Mouse (Mus musculus): ENCODE data around the gene Zfp524. TPM values are rescaled to one million over a fixed set of nuclear protein-coding genes. Genes with fewer than 3 reads are reported as not detected.
"Not testable (repeated sequence)": the region's sequence is repeated elsewhere in the genome, so short reads cannot be mapped to it uniquely, and the experiment has no call there.

Gene Zfp524
- polyA plus RNA-seq, 1 experiment from 2014 or later: 14.1 TPM

GRCm38 (mm10) chr7:4996003-4996895, 18.0 kb upstream of the Zfp524 start, which contains the start of gene Zfp579:
TSS of gene Zfp579 (minus strand) at chr7:4996158.
- TF ChIP-seq CTCF (IDR thresholded peaks at IDR 0.05; ENCODE audit: low read depth): 0 out of 2 replicates have a peak, but pooled peaks have one; percentile 4
- no peaks in the 10 kb centered on the region; the same call in 1 of the 2 replicates for H3K9me3 ChIP-seq (replicated peaks; ENCODE audit: low read length)
- DNase-seq (ENCODE audit: low spot score): peak; percentile 92
- peak within 1 kb of the TSS; percentile 87 for H3K4me3 ChIP-seq (replicated peaks; ENCODE audit: low read depth, low read length)
- H3K9ac ChIP-seq (ENCODE audit: low read depth, low read length): peak within 1 kb of the TSS; percentile 92
- H3K4me2 ChIP-seq (ENCODE audit: low read length): peak within 1 kb of the TSS; percentile 92
- peak within 1 kb of the TSS; percentile 73 for H3K27ac ChIP-seq
- H3K4me1 ChIP-seq (replicated peaks; ENCODE audit: insufficient read depth, low read length): peaks cover 5% of the 10 kb centered on the region
- WGBS: 5% methylated on average over 23 of the region's 26 CpGs
- peaks cover 17% of the 10 kb centered on the region for H3K36me3 ChIP-seq (ENCODE audit: insufficient read depth, low read length)
- peak; percentile 86 for ATAC-seq (replicated peaks; ENCODE audit: low FRiP score, low read depth)
- H3K27me3 ChIP-seq (ENCODE audit: insufficient read depth, low read length): no peaks in the 10 kb centered on the region

GRCm38 (mm10) chr7:4996934-4997333, 17.3 kb upstream of the Zfp524 start:
- peak; percentile 6 for DNase-seq (ENCODE audit: low spot score)
- H3K36me3 ChIP-seq (ENCODE audit: insufficient read depth, low read length): peaks cover 17% of the 10 kb centered on the region
- H3K9ac ChIP-seq (ENCODE audit: low read depth, low read length): 0 out of 2 replicates have a peak overlapping the region, but pooled peaks have one; percentile 92
- H3K4me3 ChIP-seq (replicated peaks; ENCODE audit: low read depth, low read length): peak overlapping the region; percentile 87; the same call in 1 of the 2 replicates
- peaks cover 5% of the 10 kb centered on the region for H3K4me1 ChIP-seq (replicated peaks; ENCODE audit: insufficient read depth, low read length)
- H3K27me3 ChIP-seq (ENCODE audit: insufficient read depth, low read length): no peaks in the 10 kb centered on the region
- 54% methylated on average over 6 of the region's 8 CpGs for WGBS
- H3K4me2 ChIP-seq (ENCODE audit: low read length): peak overlapping the region; percentile 92
- ATAC-seq (replicated peaks; ENCODE audit: low FRiP score, low read depth): no peak
- no peak for TF ChIP-seq CTCF (IDR thresholded peaks at IDR 0.05; ENCODE audit: low read depth)
- H3K9me3 ChIP-seq (replicated peaks; ENCODE audit: low read length): no peaks in the 10 kb centered on the region; the same call in 1 of the 2 replicates
- no peak overlapping the region for H3K27ac ChIP-seq

GRCm38 (mm10) chr7:4999876-5000275, 14.3 kb upstream of the Zfp524 start:
- Histone ChIP-seq H3K9ac (ENCODE audit: low read depth, low read length) (no peak overlapping the region), H3K4me2 (ENCODE audit: low read length) (no peak overlapping the region), H3K36me3 (ENCODE audit: insufficient read depth, low read length) (no peaks in the 10 kb centered on the region), H3K9me3 (replicated peaks; ENCODE audit: low read length) (no peaks in the 10 kb centered on the region), H3K4me3 (replicated peaks; ENCODE audit: low read depth, low read length) (no peak overlapping the region), H3K27me3 (ENCODE audit: insufficient read depth, low read length) (no peaks in the 10 kb centered on the region), H3K27ac (no peak overlapping the region), H3K4me1 (replicated peaks; ENCODE audit: insufficient read depth, low read length) (peaks cover 5% of the 10 kb centered on the region)
- ATAC-seq (replicated peaks; ENCODE audit: low FRiP score, low read depth): no peak
- peak; percentile 47; the same call in 1 of the 2 replicates for TF ChIP-seq CTCF (IDR thresholded peaks at IDR 0.05; ENCODE audit: low read depth)
- 72% methylated on average over 2 of the region's 2 CpGs for WGBS
- peak; percentile 17 for DNase-seq (ENCODE audit: low spot score)

- 71% methylated on average over 8 of the region's 8 CpGs for WGBS
- H3K36me3 ChIP-seq (ENCODE audit: insufficient read depth, low read length); H3K9me3 ChIP-seq (replicated peaks; ENCODE audit: low read length); DNase-seq (ENCODE audit: low spot score); H3K9ac ChIP-seq (ENCODE audit: low read depth, low read length); H3K27me3 ChIP-seq (ENCODE audit: insufficient read depth, low read length); H3K4me1 ChIP-seq (replicated peaks; ENCODE audit: insufficient read depth, low read length); H3K4me2 ChIP-seq (ENCODE audit: low read length); H3K27ac ChIP-seq; H3K4me3 ChIP-seq (replicated peaks; ENCODE audit: low read depth, low read length); ATAC-seq (replicated peaks; ENCODE audit: low FRiP score, low read depth): not testable (repeated sequence)
Observed at GRCm38 (mm10) chr7:5002876-5003275, 11.3 kb upstream of the Zfp524 start.

GRCm38 (mm10) chr7:5008229-5008628, 6.0 kb upstream of the Zfp524 start:
- no peak for TF ChIP-seq CTCF (IDR thresholded peaks at IDR 0.05; ENCODE audit: low read depth)
- H3K4me1 ChIP-seq (replicated peaks; ENCODE audit: insufficient read depth, low read length): no peaks in the 10 kb centered on the region
- H3K4me3 ChIP-seq (replicated peaks; ENCODE audit: low read depth, low read length): no peak overlapping the region
- 95% methylated on average over 26 of the region's 26 CpGs for WGBS
- H3K36me3 ChIP-seq (ENCODE audit: insufficient read depth, low read length): peaks cover 57% of the 10 kb centered on the region
- no peak overlapping the region for H3K9ac ChIP-seq (ENCODE audit: low read depth, low read length)
- H3K4me2 ChIP-seq (ENCODE audit: low read length): no peak overlapping the region
- ATAC-seq (replicated peaks; ENCODE audit: low FRiP score, low read depth): no peak
- no peak for DNase-seq (ENCODE audit: low spot score)
- H3K27ac ChIP-seq: no peak overlapping the region
- no peaks in the 10 kb centered on the region for H3K9me3 ChIP-seq (replicated peaks; ENCODE audit: low read length)
- H3K27me3 ChIP-seq (ENCODE audit: insufficient read depth, low read length): no peaks in the 10 kb centered on the region

- Histone ChIP-seq H3K9me3 (replicated peaks; ENCODE audit: low read length) (no peaks in the 10 kb centered on the region), H3K36me3 (ENCODE audit: insufficient read depth, low read length) (peaks cover 48% of the 10 kb centered on the region), H3K4me1 (replicated peaks; ENCODE audit: insufficient read depth, low read length) (0 out of 2 replicates have a peak, but pooled peaks cover 4% of the 10 kb centered on the region), H3K4me2 (ENCODE audit: low read length) (no peak overlapping the region), H3K9ac (ENCODE audit: low read depth, low read length) (no peak overlapping the region), H3K27ac (no peak overlapping the region), H3K4me3 (replicated peaks; ENCODE audit: low read depth, low read length) (no peak overlapping the region), H3K27me3 (ENCODE audit: insufficient read depth, low read length) (no peaks in the 10 kb centered on the region)
- no peak for TF ChIP-seq CTCF (IDR thresholded peaks at IDR 0.05; ENCODE audit: low read depth)
- DNase-seq (ENCODE audit: low spot score) (no peak), ATAC-seq (replicated peaks; ENCODE audit: low FRiP score, low read depth) (no peak)
- 91% methylated on average over 27 of the region's 27 CpGs for WGBS
Observed at GRCm38 (mm10) chr7:5012681-5013513, 1.3 kb upstream of the Zfp524 start.

Measured in kidney, postnatal 0 days (tissue).